Mouse (Mus musculus) layer of hippocampus, adult 18-20 months (tissue): ENCODE measurements at regions not wholly inside any gene's neighbourhood (a gene's known extent, or its start where the extent isn't known, plus 50 kb on each side); places are given as distances from the start of the nearest gene placed in this dataset.
"Not testable (repeated sequence)": the region's sequence is repeated elsewhere in the genome, so short reads cannot be mapped to it uniquely, and the experiment has no call there.

Experiments used
- DNase-seq, 2 experiments: peaks; one replicate each; pipeline ENCODE4 v3.0.0; 2022; ENCODE audit warnings: low spot score in 2 of 2

DNA sequence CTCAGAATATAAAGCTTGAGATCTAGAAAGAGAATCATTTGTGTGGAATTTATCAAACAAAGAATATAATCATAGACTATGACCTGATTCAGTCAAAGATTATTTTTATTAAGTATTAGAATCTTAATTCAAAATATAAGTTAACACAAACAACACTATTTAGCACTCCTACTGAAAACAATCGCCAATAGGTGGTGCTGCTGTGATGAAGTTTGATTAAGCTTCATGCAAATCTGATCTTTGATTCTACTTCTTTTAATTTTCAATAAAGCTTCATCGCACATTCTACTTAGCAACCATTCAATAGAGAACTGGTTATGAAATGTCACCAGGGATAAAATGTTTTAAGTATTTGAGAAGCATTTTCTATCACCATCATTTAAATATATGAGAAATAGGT lies 1509.9 kb upstream of the Pcdh7 start:
- DNase-seq = peak; percentile 8 to 63

DNA sequence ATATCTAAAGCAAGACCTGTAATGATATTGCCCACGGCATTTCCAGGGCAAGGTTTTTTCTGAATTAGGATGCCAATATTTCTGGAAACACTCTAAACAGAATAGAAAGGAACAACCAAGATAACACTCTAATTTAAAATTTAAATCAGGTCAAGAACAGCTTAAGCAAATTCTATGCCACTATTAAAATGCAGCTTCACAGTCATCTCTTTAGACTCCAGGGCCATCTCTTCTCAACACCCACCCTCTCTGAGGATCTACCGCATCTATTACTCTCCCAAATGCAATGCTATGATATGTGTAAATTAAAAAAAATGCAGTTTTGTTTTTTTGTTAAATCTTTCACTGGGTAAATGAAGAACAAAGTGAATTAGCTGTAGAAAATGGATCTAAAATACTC lies 1501.9 kb upstream of the Pcdh7 start:
- DNase-seq = no peak

DNA sequence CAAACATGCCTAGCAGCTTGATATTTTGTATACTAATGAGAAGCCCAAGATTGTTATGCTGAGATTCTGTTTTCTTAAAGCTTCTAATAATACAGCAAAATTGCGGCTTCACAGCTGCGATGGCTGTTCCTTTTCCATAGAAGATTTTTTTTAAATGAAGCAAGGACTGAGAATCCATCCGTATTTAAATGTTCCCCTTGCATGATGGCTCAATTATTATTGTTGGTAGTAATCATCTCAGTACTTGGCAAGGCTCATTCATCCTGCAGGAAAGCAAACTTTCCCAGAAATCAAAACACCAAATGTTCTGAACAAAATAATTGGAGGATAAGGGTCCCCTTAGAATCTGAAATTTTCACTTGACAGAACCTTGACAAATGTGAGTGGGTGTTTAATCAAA lies 1451.6 kb upstream of the Pcdh7 start:
- peak; percentile 3 to 27 for DNase-seq

GRCm38 (mm10) chr5:56291666-56292065 lies 1426.1 kb upstream of the Pcdh7 start:
- not testable (repeated sequence) for DNase-seq
